Mouse (Mus musculus): ENCODE measurements around the gene Ipmk. TPM values are rescaled to one million over a fixed set of nuclear protein-coding genes. Genes with fewer than 3 reads are reported as not detected.
"Not testable (repeated sequence)": the region's sequence is repeated elsewhere in the genome, so short reads cannot be mapped to it uniquely, and the experiment has no call there.

Gene Ipmk
- polyA plus RNA-seq, 1 experiment from 2014 or later, result 18.2 TPM

GRCm38 (mm10) chr10:71409948-71410347, 62.4 kb downstream of the Ipmk start:
- Histone ChIP-seq H3K9ac (no peak overlapping the region), H3K36me3 (replicated peaks) (no peaks in the 10 kb centered on the region), H3K27me3 (replicated peaks) (no peaks in the 10 kb centered on the region), H3K4me1 (no peaks in the 10 kb centered on the region), H3K4me2 (no peak overlapping the region), H3K9me3 (no peaks in the 10 kb centered on the region), H3K27ac (no peak overlapping the region), H3K4me3 (no peak overlapping the region)
- WGBS, result 81% methylated on average over 5 of the region's 5 CpGs
- no peak for ATAC-seq (replicated peaks)

GRCm38 (mm10) chr10:71413401-71413800, 65.8 kb downstream of the Ipmk start:
- no peaks in the 10 kb centered on the region for H3K4me1 ChIP-seq
- no peak overlapping the region for H3K9ac ChIP-seq
- H3K4me3 ChIP-seq, result no peak overlapping the region
- no peaks in the 10 kb centered on the region for H3K9me3 ChIP-seq
- no peak overlapping the region for H3K4me2 ChIP-seq
- 90% methylated on average over 12 of the region's 12 CpGs for WGBS
- ATAC-seq (replicated peaks), result no peak
- no peaks in the 10 kb centered on the region for H3K27me3 ChIP-seq (replicated peaks)
- no peaks in the 10 kb centered on the region for H3K36me3 ChIP-seq (replicated peaks)
- no peak overlapping the region for H3K27ac ChIP-seq

GRCm38 (mm10) chr10:71421531-71421930, 74.0 kb downstream of the Ipmk start:
- WGBS, result 66% methylated on average over 5 of the region's 5 CpGs
- no peak overlapping the region for H3K4me3 ChIP-seq
- no peaks in the 10 kb centered on the region for H3K27me3 ChIP-seq (replicated peaks)
- H3K9ac ChIP-seq, result no peak overlapping the region
- H3K27ac ChIP-seq, result no peak overlapping the region
- no peak overlapping the region for H3K4me2 ChIP-seq
- no peaks in the 10 kb centered on the region for H3K36me3 ChIP-seq (replicated peaks)
- no peaks in the 10 kb centered on the region for H3K9me3 ChIP-seq
- no peaks in the 10 kb centered on the region for H3K4me1 ChIP-seq
- ATAC-seq (replicated peaks), result no peak

GRCm38 (mm10) chr10:71422047-71423037, 74.8 kb downstream of the Ipmk start:
- WGBS, result 43% methylated on average over 14 of the region's 14 CpGs
- H3K9ac ChIP-seq, result no peak overlapping the region
- no peak overlapping the region for H3K27ac ChIP-seq
- H3K36me3 ChIP-seq (replicated peaks), result no peaks in the 10 kb centered on the region
- H3K4me3 ChIP-seq, result no peak overlapping the region
- H3K4me1 ChIP-seq, result no peaks in the 10 kb centered on the region
- ATAC-seq (replicated peaks), result peak; percentile 41; the same call in 1 of the 2 replicates
- no peak overlapping the region for H3K4me2 ChIP-seq
- no peaks in the 10 kb centered on the region for H3K9me3 ChIP-seq
- H3K27me3 ChIP-seq (replicated peaks), result no peaks in the 10 kb centered on the region

GRCm38 (mm10) chr10:71426740-71427139, 79.2 kb downstream of the Ipmk start:
- Histone ChIP-seq H3K36me3 (replicated peaks) (no peaks in the 10 kb centered on the region), H3K4me1 (no peaks in the 10 kb centered on the region), H3K4me3 (no peak overlapping the region), H3K27ac (no peak overlapping the region), H3K9ac (no peak overlapping the region), H3K4me2 (no peak overlapping the region), H3K9me3 (no peaks in the 10 kb centered on the region), H3K27me3 (replicated peaks) (no peaks in the 10 kb centered on the region)
- ATAC-seq (replicated peaks), result no peak
- 52% methylated on average over 6 of the region's 6 CpGs for WGBS

- Histone ChIP-seq H3K27me3 (replicated peaks) (no peaks in the 10 kb centered on the region), H3K4me1 (no peaks in the 10 kb centered on the region), H3K9me3 (no peaks in the 10 kb centered on the region), H3K36me3 (replicated peaks) (no peaks in the 10 kb centered on the region), H3K4me2 (no peak overlapping the region), H3K4me3 (no peak overlapping the region), H3K27ac (no peak overlapping the region), H3K9ac (no peak overlapping the region)
- ATAC-seq (replicated peaks), result no peak
- 74% methylated on average over 10 of the region's 10 CpGs for WGBS
Observed at GRCm38 (mm10) chr10:71427381-71427780, 79.8 kb downstream of the Ipmk start.

- Histone ChIP-seq H3K27ac (no peak overlapping the region), H3K4me1 (no peaks in the 10 kb centered on the region), H3K4me3 (no peak overlapping the region), H3K4me2 (no peak overlapping the region), H3K27me3 (replicated peaks) (no peaks in the 10 kb centered on the region), H3K9ac (no peak overlapping the region), H3K36me3 (replicated peaks) (no peaks in the 10 kb centered on the region), H3K9me3 (no peaks in the 10 kb centered on the region)
- ATAC-seq (replicated peaks), result no peak
- WGBS, result 68% methylated on average over 13 of the region's 13 CpGs
Observed at GRCm38 (mm10) chr10:71428246-71428864, 80.8 kb downstream of the Ipmk start.

GRCm38 (mm10) chr10:71430661-71431060, 83.1 kb downstream of the Ipmk start:
- Histone ChIP-seq H3K4me3 (no peak overlapping the region), H3K4me2 (no peak overlapping the region), H3K36me3 (replicated peaks) (no peaks in the 10 kb centered on the region), H3K27ac (no peak overlapping the region), H3K4me1 (no peaks in the 10 kb centered on the region), H3K27me3 (replicated peaks) (no peaks in the 10 kb centered on the region), H3K9ac (no peak overlapping the region), H3K9me3 (no peaks in the 10 kb centered on the region)
- WGBS, result 92% methylated on average over 6 of the region's 6 CpGs
- ATAC-seq (replicated peaks), result no peak

GRCm38 (mm10) chr10:71443086-71443485, 95.5 kb downstream of the Ipmk start:
- Histone ChIP-seq H3K4me2 (no peak overlapping the region), H3K4me1 (no peaks in the 10 kb centered on the region), H3K27me3 (replicated peaks) (no peaks in the 10 kb centered on the region), H3K36me3 (replicated peaks) (no peaks in the 10 kb centered on the region), H3K27ac (no peak overlapping the region), H3K9me3 (no peaks in the 10 kb centered on the region), H3K9ac (no peak overlapping the region), H3K4me3 (no peak overlapping the region)
- no peak for ATAC-seq (replicated peaks)

- H3K4me3 ChIP-seq, result no peak overlapping the region
- H3K4me1 ChIP-seq, result no peaks in the 10 kb centered on the region
- H3K36me3 ChIP-seq (replicated peaks), result no peaks in the 10 kb centered on the region
- H3K9me3 ChIP-seq, result no peaks in the 10 kb centered on the region
- H3K9ac ChIP-seq, result no peak overlapping the region
- WGBS, result 77% methylated on average over 8 of the region's 8 CpGs
- ATAC-seq (replicated peaks), result no peak
- no peaks in the 10 kb centered on the region for H3K27me3 ChIP-seq (replicated peaks)
- H3K4me2 ChIP-seq, result no peak overlapping the region
- no peak overlapping the region for H3K27ac ChIP-seq
Observed at GRCm38 (mm10) chr10:71447661-71448060, 100.1 kb downstream of the Ipmk start.

GRCm38 (mm10) chr10:71448284-71448683, 100.7 kb downstream of the Ipmk start:
- H3K27ac ChIP-seq, result no peak overlapping the region
- H3K4me1 ChIP-seq, result no peaks in the 10 kb centered on the region
- no peak overlapping the region for H3K4me2 ChIP-seq
- no peaks in the 10 kb centered on the region for H3K36me3 ChIP-seq (replicated peaks)
- no peak for ATAC-seq (replicated peaks)
- no peaks in the 10 kb centered on the region for H3K9me3 ChIP-seq
- no peak overlapping the region for H3K9ac ChIP-seq
- 65% methylated on average over 5 of the region's 5 CpGs for WGBS
- no peaks in the 10 kb centered on the region for H3K27me3 ChIP-seq (replicated peaks)
- H3K4me3 ChIP-seq, result no peak overlapping the region

- Histone ChIP-seq H3K4me3 (no peak overlapping the region), H3K27ac (no peak overlapping the region), H3K9ac (no peak overlapping the region), H3K4me2 (no peak overlapping the region), H3K4me1 (no peaks in the 10 kb centered on the region), H3K9me3 (no peaks in the 10 kb centered on the region), H3K36me3 (replicated peaks) (no peaks in the 10 kb centered on the region), H3K27me3 (replicated peaks) (no peaks in the 10 kb centered on the region)
- ATAC-seq (replicated peaks), result no peak
- WGBS, result 77% methylated on average over 3 of the region's 3 CpGs
Observed at GRCm38 (mm10) chr10:71455355-71455754, 107.8 kb downstream of the Ipmk start.

GRCm38 (mm10) chr10:71462371-71462770, 114.8 kb downstream of the Ipmk start:
- H3K9ac ChIP-seq; H3K27me3 ChIP-seq (replicated peaks); H3K27ac ChIP-seq; H3K36me3 ChIP-seq (replicated peaks); H3K4me3 ChIP-seq; H3K4me2 ChIP-seq; ATAC-seq (replicated peaks); H3K4me1 ChIP-seq; H3K9me3 ChIP-seq: not testable (repeated sequence)
- 93% methylated on average over 13 of the region's 13 CpGs for WGBS
